Mouse (Mus musculus) small intestine, adult 2 months (tissue): Measurements from ENCODE around the gene Slc22a2. TPM values are rescaled to one million over a fixed set of nuclear protein-coding genes. Genes with fewer than 3 reads are reported as not detected.

Experiments
- H3K27ac ChIP-seq: fragments of 200-500 bp; 2 replicates; pipeline ENCODE4 v1.5.1; 2012; ENCODE audit warnings: low read depth, low read length, control low read depth, inconsistent platforms; ENCODE audit not compliant: insufficient read depth
- H3K27me3 ChIP-seq: fragments of 200-500 bp; 2 replicates; pipeline ENCODE4 v1.6.1; 2012; ENCODE audit warnings: mild to moderate bottlenecking, moderate library complexity, low read length, inconsistent platforms; ENCODE audit not compliant: control insufficient read depth, insufficient read depth
- H3K36me3 ChIP-seq: fragments of 200-500 bp; 2 replicates; pipeline ENCODE4 v1.6.1; 2012; ENCODE audit warnings: mild to moderate bottlenecking, low read length, control low read depth, inconsistent platforms; ENCODE audit not compliant: control insufficient read depth, insufficient read depth
- H3K4me1 ChIP-seq: fragments of 200-500 bp; 2 replicates; pipeline ENCODE4 v1.6.1; 2012; ENCODE audit warnings: low read length, inconsistent platforms, mixed read lengths; ENCODE audit not compliant: control insufficient read depth, insufficient read depth, insufficient read length
- H3K4me3 ChIP-seq: fragments of 200-500 bp; 2 replicates; pipeline ENCODE4 v1.5.1; 2012; ENCODE audit warnings: low read depth, mild to moderate bottlenecking, control low read depth, inconsistent platforms, low read length, moderate library complexity
- CTCF ChIP-seq: fragments of 200-500 bp; IDR thresholded peaks from 2 replicates; pipeline ENCODE4 v1.5.1; 2012; ENCODE audit warnings: low read depth, mild to moderate bottlenecking, control low read depth, inconsistent platforms, low read length, moderate library complexity, mixed read lengths; ENCODE audit not compliant: insufficient replicate concordance, insufficient read length; ENCODE audit errors: extremely low read depth
- POLR2A ChIP-seq: fragments of 200-500 bp; IDR thresholded peaks from 2 replicates; pipeline ENCODE4 v1.6.1; 2012; ENCODE audit warnings: low read depth, mild to moderate bottlenecking, control low read depth, inconsistent platforms, low read length, moderate library complexity
- WGBS: fragments of 180-500 bp; shearing (Covaris S2); methylation state at CpG from one replicate; pipeline ENCODE4 v1.1.7; 2018; 5-methylcytosine and 5-hydroxymethylcytosine counted together
- polyA plus RNA-seq: library from polyadenylated mRNA; depleted of rRNA; stranded (reverse); fragments of >200 nt; gene quantifications from 2 replicates; pipeline ENCODE4 v1.2.3, GENCODE M21; 2012

The Slc22a2 gene
- polyA plus RNA-seq, 1 experiment, result not detected

DNA sequence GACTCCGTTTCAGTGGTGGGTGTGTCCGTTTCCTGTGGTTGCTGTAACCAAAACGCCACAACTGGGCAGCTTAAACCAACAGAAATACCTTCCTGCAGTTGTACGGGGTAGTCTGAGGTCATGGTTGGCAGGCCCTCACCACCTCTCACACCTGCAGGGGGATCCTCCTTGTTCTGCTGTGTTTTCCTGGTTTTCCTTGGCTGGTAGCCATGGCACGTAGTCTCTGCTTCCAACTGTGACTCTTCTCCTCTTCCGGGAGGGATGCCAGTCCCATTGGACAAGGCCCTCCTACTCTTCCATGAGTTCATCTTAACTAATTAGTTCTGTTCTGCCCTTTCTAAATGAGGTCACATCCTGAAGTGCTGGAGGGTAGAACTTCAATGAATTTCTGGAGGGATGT lies 8.5 kb upstream of the Slc22a2 start:
- peaks cover 5% of the 10 kb centered on the region; the same call in 1 of the 2 replicates for H3K4me1 ChIP-seq
- H3K27me3 ChIP-seq, result no peaks in the 10 kb centered on the region
- no peak overlapping the region for H3K27ac ChIP-seq
- no peak overlapping the region for H3K4me3 ChIP-seq
- no peak for TF ChIP-seq CTCF
- no peak for TF ChIP-seq POLR2A
- H3K36me3 ChIP-seq, result no peaks in the 10 kb centered on the region
- 13% methylated on average over 6 of the region's 6 CpGs for WGBS

- Histone ChIP-seq H3K4me1 (peaks cover 5% of the 10 kb centered on the region; the same call in 1 of the 2 replicates), H3K36me3 (no peaks in the 10 kb centered on the region), H3K27ac (no peak overlapping the region), H3K4me3 (no peak overlapping the region), H3K27me3 (no peaks in the 10 kb centered on the region)
- TF ChIP-seq POLR2A (no peak), CTCF (no peak)
- WGBS, result 95% methylated on average over 7 of the region's 7 CpGs
These were observed 6.8 kb upstream of the Slc22a2 start for GRCm38 (mm10) chr17:12577096-12577495.

DNA sequence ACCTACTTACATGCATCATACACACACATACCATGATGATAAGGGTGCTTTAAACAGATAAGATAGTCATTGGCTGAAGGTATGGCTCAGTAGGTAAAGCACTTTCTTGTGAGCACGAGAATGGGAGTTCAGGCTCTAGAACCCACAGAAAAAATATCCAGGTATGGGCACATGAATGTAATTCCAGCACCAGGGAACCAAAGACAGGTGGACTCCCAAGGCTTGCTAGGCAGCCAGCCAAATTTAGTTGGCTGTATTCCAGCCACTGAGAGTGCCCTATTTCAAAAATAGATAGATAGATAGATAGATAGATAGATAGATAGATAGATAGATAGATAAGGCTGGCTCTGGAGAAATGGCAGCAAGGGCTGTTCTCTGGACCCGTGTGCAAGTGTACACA lies 1.4 kb downstream of the Slc22a2 start:
- Histone ChIP-seq H3K4me1 (no peaks in the 10 kb centered on the region), H3K27ac (no peak overlapping the region), H3K27me3 (no peaks in the 10 kb centered on the region), H3K4me3 (no peak overlapping the region), H3K36me3 (no peaks in the 10 kb centered on the region)
- WGBS, result 65% methylated on average over 2 of the region's 2 CpGs
- no peak for TF ChIP-seq POLR2A
- no peak for TF ChIP-seq CTCF

DNA sequence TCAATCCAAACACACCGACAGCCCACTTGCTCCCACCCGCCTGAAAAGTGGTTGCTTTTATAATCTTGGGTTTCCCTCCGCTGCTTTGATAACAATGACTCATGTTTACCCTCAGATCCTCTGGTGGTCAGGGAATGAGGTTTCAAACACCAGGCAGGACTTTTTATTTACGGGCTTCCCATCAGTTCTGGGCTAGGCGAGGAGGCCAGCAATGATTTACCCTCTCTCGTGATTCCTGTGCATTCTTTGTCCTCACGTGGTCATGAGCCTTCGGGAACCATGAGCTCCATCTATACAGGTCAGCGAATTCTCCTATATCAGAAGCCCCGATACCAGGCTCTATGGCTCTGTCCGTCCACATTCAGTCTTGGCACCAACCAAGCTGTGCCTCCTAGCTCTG lies 3.0 kb downstream of the Slc22a2 start:
- no peaks in the 10 kb centered on the region for H3K4me1 ChIP-seq
- no peaks in the 10 kb centered on the region for H3K27me3 ChIP-seq
- 58% methylated on average over 11 of the region's 11 CpGs for WGBS
- no peak overlapping the region for H3K27ac ChIP-seq
- no peaks in the 10 kb centered on the region for H3K36me3 ChIP-seq
- no peak overlapping the region for H3K4me3 ChIP-seq
- TF ChIP-seq POLR2A (no peak), CTCF (no peak)

- Histone ChIP-seq H3K27ac (no peak overlapping the region), H3K4me1 (no peaks in the 10 kb centered on the region), H3K36me3 (no peaks in the 10 kb centered on the region), H3K4me3 (no peak overlapping the region), H3K27me3 (no peaks in the 10 kb centered on the region)
- WGBS, result 81% methylated on average over 9 of the region's 9 CpGs
- no peak for TF ChIP-seq CTCF
- TF ChIP-seq POLR2A, result no peak
These were observed 4.9 kb downstream of the Slc22a2 start for GRCm38 (mm10) chr17:12588801-12589247.

- no peaks in the 10 kb centered on the region for H3K27me3 ChIP-seq
- TF ChIP-seq POLR2A, result no peak
- TF ChIP-seq CTCF, result no peak
- no peaks in the 10 kb centered on the region for H3K4me1 ChIP-seq
- no peak overlapping the region for H3K27ac ChIP-seq
- H3K4me3 ChIP-seq, result no peak overlapping the region
- no peaks in the 10 kb centered on the region for H3K36me3 ChIP-seq
- 97% methylated on average over 4 of the region's 4 CpGs for WGBS
These were observed 7.1 kb downstream of the Slc22a2 start for GRCm38 (mm10) chr17:12590911-12591625.

GRCm38 (mm10) chr17:12595846-12596515 lies 12.0 kb downstream of the Slc22a2 start:
- Histone ChIP-seq H3K27ac (no peak overlapping the region), H3K4me3 (no peak overlapping the region), H3K27me3 (no peaks in the 10 kb centered on the region), H3K36me3 (no peaks in the 10 kb centered on the region), H3K4me1 (no peaks in the 10 kb centered on the region)
- TF ChIP-seq POLR2A (no peak), CTCF (no peak)
- WGBS, result 75% methylated on average over 13 of the region's 13 CpGs
